Mouse (Mus musculus) kidney, postnatal 25 days (tissue): ENCODE measurements around the gene Pla2g3.

Experiments used
- DNase-seq, 2 experiments: peaks; one replicate each; pipeline ENCODE4 v3.0.0; 2021; ENCODE audit warnings: mixed read lengths in 2 of 2

Gene Pla2g3

DNA sequence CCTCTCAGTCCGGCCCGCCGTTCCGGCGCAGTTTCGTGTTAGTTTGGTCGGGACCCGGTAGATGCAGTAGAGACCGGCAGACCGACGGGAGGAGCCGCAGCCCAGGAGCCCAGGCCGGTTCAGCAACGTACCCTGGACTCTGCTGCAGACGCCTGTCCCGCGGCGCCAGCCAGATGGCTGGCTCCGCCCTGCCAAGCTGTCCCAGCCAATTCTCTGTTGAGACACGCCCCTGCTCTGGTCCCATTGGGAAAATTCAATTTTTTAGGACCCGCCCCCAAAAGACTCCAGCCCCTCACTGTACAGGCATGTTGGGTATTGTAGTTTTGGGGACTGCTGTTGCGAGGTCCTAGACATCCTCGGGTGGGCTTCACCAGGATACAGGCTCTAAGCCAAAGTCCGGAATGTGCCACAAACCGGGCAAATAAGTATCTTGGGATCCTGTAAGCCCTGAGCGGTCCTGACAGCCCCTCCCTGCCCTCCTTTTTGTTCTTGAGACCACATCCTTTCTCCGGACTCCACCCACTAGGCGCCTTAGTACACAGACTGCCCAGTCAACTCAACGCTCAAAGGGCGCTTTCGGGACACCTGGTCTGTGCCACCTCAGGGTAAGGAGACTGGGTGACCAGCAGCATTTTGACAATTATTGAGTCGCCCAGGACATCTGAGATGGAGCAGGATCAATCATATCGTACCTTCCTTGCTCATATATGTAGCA, 51.2 kb downstream of the Pla2g3 start:
- peak; percentile 96 to 98 for DNase-seq

DNA sequence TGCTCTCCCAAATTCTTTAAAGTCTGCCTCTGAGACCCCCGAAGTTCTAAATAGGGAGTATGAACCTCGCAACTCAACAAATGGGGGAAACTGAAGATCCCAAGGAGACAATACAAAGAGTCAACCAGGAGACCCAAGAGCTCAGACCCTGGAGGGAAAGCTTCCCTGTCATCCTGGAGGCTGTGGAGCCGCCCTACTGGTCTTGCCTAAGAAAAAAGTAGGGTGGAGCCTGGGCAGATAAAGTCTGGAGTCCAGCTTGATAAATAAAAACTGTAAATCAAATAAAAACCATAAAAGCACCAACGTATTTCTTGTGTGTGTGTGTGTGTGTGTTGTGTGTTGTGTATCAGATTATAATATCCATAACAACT, 51.7 kb downstream of the Pla2g3 start:
- DNase-seq, result no peak

DNA sequence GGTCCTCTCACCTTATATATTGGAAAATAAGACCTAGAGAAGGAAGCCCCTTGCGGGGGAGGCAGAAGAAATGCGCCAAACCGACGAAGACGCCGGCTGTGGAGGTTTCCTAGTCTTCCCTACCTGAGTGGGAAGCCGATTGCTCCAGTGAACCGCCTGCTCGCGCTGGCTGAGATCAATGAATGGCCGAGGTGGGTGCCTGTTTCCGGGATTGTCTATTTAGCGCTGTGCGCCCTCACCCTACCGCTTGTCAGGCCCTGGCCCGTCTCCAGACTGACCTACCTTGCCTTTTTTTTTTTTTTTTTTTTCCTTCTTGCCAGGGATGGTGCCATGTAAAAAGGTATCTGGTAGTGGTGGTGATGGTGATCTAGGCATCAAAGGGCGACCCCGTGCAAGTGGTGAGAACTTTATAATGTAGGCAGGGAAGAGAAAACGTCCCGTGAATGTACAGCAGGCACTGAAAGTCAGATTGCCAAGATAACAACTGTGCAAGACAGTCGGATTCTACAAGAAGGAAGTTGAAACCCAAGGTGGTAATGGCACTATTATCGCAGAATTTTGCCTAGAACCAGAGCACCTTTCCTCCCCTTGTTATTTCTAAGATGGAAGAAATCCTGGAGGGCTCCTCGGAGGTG, 52.5 kb downstream of the Pla2g3 start, which contains the start of gene Smtn:
TSS of gene Smtn (minus strand) at position 162 of the 635 bp plus-strand sequence.
- DNase-seq, result no peak

DNA sequence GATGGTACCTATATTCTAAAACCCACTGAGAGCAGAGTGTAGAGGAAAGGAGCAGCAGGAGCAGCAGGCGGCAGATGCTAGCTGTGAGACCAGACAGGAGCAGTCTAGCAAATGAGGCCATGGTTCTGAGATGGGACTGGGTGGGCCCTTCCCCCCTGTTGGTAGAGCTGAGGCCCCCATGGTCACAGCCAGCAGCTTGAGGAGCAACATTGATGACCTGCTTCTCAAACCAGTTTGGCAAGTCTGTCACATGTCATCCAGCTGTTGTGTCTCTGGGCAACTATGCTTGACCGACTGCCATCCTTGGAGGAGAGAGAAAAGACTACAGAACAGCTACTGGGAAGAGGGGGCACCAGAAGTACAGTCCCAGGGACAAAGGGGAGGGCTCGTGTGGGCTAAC, 53.8 kb downstream of the Pla2g3 start:
- DNase-seq, result no peak

GRCm38 (mm10) chr11:3543001-3543400, 54.9 kb downstream of the Pla2g3 start:
- no peak for DNase-seq

DNA sequence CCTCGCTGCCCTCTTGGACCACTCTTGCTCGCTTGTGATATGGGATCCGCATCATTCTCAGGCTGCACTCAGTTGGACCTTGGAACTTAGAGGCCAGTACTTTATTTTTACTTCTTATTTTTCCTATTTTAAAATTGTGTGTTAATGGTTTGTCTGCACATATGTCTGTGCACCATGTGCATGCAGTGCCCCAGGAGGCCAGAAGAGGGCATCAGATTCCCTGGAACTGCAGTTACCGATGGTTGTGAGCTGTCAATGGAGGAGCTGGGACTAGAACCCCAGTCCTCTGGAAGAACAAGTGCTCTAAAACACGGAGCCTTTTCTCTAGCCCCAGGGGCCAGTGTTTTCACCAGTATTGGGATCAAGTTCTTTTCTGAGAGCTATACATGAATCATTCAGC, 56.3 kb downstream of the Pla2g3 start:
- no peak for DNase-seq

GRCm38 (mm10) chr11:3545531-3546241, 57.6 kb downstream of the Pla2g3 start:
- peak in 1 of 2 experiments; percentile 35 for DNase-seq

- no peak for DNase-seq
Observed at GRCm38 (mm10) chr11:3546242-3546562, 58.1 kb downstream of the Pla2g3 start.

DNA sequence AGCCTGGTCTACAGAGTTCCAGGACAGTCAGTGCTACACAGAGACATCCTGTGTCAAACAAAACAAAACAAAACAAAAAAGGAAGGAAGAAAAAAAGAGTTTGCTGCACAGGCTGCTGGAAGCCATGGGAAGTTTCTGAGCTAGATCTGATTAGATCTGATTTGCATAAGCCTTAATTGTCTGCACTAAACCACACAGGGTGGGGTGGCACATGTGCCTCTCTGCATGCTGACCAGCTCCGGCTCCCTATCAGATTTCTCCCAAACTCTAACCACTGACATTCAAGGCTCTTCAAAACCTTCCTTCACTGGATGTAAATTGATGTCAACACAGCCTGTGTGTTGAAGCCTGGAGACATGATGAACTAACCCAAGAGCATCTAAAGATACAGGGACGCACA, 59.0 kb downstream of the Pla2g3 start:
- DNase-seq, result no peak

- DNase-seq, result peak; percentile 46 to 55
Observed at GRCm38 (mm10) chr11:3547969-3548368, 59.9 kb downstream of the Pla2g3 start.

DNA sequence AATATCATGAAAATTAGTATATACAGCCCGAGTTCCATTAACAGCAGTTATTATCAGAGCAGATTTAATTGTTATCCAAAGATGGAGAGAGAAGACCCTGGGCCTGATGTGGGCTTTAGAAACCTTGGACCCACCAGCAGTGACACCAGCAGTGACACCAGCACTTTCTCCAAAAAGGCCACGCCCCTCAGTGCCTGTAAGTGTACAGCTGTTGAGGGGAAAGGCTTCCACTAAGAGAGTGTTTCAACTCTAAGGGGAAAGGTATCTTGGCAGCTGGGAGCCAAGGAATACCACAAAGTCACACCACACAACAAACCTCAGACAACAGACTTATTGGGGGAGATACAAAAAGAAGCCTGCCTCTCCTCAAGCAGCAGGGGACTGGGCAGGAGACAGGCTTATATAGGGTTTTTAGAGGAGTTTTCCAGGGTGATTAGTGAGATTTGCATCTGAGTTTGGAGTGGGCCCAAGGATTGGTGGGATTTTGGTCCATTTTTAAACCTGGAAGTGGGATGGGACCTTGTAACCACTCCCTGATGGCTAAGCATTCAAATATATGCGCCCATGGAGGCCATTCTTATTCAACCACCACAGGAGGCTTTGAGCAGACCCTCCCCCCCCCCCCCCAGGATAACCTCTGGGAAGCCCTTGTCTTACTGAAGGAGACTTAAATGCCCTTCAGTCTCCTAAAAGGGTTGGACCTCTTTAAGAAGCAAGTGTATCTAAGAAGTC, 60.6 kb downstream of the Pla2g3 start:
- no peak for DNase-seq
